Mouse (Mus musculus) cortical plate, adult 2 months (tissue): ENCODE data around the gene Prmt8.

Experiments used
- CTCF ChIP-seq: fragments of 200-500 bp; IDR thresholded peaks from 2 replicates; pipeline ENCODE4 v1.5.1; 2011; ENCODE audit warnings: mild to moderate bottlenecking, control low read depth, low read length; ENCODE audit not compliant: insufficient read depth; ENCODE audit errors: extremely low read depth
- POLR2A ChIP-seq: fragments of 200-500 bp; IDR thresholded peaks from 2 replicates; pipeline ENCODE4 v1.6.1; 2011; ENCODE audit warnings: mild to moderate bottlenecking, low read length, control low read depth; ENCODE audit not compliant: insufficient read depth; ENCODE audit errors: extremely low read depth

GRCm38 (mm10) chr6:127678320-127678719 is 91.0 kb downstream of the Prmt8 start:
- TF ChIP-seq POLR2A = no peak
- TF ChIP-seq CTCF = no peak
